Mouse (Mus musculus) cerebellum, adult 9-10 months (tissue): ENCODE data around the gene 1700011L22Rik.

Experiments
- DNase-seq: peaks from one replicate; pipeline ENCODE4 v3.0.0; 2022

Gene 1700011L22Rik

GRCm38 (mm10) chr8:79165276-79165675, 83.1 kb downstream of the 1700011L22Rik start:
- no peak for DNase-seq

- peak; percentile 18 for DNase-seq
Observed at GRCm38 (mm10) chr8:79164336-79164735, 84.0 kb downstream of the 1700011L22Rik start.

DNA sequence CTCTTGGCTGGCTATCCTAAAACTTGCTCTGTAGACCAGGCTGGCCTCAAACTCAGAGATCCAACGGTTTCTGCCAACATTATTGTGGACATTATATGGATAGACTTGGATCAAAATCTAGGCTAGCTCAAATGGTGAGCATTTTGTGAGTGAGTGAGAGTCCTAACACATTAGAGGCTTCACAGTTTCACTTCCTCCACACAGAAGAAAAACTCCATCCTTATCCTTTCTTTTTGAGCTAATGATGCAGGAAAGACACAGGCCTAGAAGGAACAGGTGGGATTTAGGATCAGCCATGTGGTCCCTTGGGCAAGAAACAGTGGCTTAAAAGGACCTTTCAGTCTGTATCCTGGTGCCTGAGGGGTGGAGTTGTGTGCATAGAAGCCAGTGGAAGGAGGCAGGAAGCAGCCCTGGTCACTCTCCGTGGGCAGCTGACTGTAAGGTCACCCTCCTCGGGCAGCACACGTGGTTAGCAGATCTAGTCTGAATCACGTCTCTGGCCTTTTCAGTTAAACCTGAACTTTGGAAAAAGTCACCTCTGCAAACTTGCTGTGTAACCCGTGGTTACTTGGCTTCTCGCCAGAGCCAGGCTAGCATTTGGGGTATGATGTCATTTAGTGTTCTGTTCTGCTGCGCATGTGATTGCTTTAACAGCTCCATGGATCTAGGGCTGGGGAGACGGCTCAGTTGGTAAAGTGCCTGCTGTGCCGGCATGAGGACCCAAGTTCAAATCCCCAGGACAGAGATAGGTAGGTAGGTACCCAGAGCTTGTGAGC, 85.6 kb downstream of the 1700011L22Rik start:
- peak; percentile 51 for DNase-seq

DNA sequence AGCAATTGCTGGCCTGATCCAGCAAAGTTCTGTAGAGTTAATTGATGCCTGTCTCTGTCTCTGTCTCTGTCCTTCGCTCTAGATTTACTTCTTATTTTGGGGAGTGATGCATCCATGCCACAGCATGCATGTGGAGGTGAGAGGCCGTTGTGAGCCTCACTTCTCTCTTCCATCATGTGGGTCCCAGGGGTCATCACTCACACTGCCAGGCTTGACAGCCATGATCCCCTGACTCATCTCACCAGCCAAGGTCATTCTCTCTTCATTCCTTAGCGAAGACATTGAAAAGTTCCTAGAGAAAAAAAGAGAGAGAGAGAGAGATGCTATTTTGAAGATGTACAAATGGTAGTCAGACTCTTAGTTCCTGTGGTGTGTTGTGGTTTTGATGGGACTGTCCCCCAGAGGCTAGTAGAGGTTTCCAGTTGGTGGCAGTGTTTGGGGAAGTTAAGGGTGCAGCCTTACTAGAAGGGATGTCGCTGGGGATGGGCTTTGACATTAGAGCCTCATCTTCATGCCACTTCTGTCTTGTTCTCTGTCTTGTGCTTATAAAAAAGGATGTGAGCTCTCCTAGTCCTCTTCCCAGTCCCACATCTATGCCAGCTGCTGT, 87.1 kb downstream of the 1700011L22Rik start:
- no peak for DNase-seq
